Mouse (Mus musculus): Measurements from ENCODE around the gene Olfr508.

DNA sequence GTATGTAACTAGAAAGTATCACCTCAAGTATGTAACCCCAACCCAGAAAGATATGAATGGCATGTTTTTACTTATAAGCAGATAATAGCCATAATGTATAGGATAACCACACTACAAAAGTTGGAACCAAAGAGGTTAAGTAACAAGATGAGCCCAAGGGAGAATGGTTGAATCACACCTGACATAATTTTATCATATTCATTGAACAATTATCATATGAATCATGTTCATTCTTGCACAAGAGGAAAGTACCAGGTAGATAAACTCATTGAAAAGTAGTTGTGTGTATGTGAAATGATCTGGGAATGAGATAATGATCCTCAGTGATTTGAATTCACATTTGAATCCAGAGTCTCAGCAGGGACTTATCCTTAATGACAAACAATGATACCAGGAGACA lies 19.3 kb upstream of the Olfr508 start, which contains the start of gene Olfr506:
- TF ChIP-seq POLR2A (IDR thresholded peaks at IDR 0.05; ENCODE audit: borderline replicate concordance, control insufficient read depth, low read depth, low read length) = no peak
- TF ChIP-seq CTCF (IDR thresholded peaks at IDR 0.05; ENCODE audit: control insufficient read depth, insufficient read depth, low read length) = no peak

Measured in bone marrow, adult 2 months (tissue).